Mouse (Mus musculus): ENCODE measurements around the gene Pgc.

DNA sequence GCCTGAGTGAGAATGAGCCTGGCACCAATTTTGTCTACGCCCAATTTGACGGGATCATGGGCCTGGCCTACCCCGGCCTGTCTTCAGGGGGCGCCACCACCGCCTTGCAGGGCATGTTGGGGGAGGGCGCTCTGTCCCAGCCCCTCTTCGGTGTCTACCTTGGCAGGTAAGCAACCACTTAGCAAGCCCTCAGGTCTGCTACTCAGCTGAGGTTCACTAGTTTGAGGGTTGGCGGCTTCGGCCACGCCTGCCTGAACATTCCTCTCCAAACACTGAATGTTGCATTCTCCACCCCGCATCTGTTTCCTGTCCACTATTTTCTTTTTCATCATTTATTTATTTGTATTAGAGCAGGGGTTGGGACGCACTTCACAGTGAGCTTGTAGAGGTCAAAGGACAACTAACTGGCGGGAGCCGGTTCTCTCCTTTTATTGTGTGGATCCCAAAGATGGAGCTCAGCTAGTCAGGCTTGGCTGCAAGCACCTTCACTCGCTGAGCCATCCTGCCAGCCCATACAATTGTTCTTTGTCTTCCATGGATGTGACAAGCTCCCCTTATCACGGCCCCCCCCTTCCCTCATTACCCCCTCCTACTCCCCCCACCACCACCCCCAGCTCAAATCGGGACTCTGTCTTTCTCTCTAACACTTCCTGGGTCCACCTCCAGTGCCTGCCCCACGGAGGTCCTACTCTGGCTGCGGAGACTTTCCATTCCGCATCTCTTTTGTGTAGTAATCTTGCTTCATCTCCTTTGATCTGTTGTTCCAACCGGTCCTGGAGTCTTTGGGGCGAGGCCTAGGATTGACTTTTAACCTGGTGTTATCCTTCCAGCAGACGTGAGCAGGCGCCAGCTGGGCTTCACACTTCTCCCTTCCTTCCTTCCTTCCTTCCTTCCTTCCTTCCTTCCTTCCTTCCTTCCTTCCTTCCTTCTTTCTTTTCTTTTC lies 4.3 kb downstream of the Pgc start:
- TF ChIP-seq CEBPB (IDR thresholded peaks at IDR 0.05; ENCODE audit: insufficient read depth, poor library complexity, severe bottlenecking) = no peak
- no peak for TF ChIP-seq POLR2A (IDR thresholded peaks at IDR 0.05; ENCODE audit: insufficient read length, low read depth)
- no peak for TF ChIP-seq TCF12 (IDR thresholded peaks at IDR 0.05; ENCODE audit: insufficient read depth, poor library complexity, severe bottlenecking)
- TF ChIP-seq POLR2AphosphoS2 (IDR thresholded peaks at IDR 0.05; ENCODE audit: insufficient read length, low read depth) = no peak
- TF ChIP-seq TCF3 (IDR thresholded peaks at IDR 0.05; ENCODE audit: insufficient read length, low read depth) = no peak
- no peak for TF ChIP-seq MYOD1 (IDR thresholded peaks at IDR 0.05; ENCODE audit: control insufficient read depth in 1 of 3, insufficient read length in 2 of 3, low read depth in 2 of 3)
- no peak for TF ChIP-seq MYOG (IDR thresholded peaks at IDR 0.05; ENCODE audit: control insufficient read depth in 1 of 3, insufficient read depth in 1 of 3, insufficient read length in 2 of 3, low read depth in 2 of 3)
- no peak for TF ChIP-seq MAX (IDR thresholded peaks at IDR 0.05; ENCODE audit: low read depth)
- TF ChIP-seq E2F4 (IDR thresholded peaks at IDR 0.05; ENCODE audit: insufficient read depth) = no peak
- TF ChIP-seq USF1 (IDR thresholded peaks at IDR 0.05; ENCODE audit: low read depth) = no peak
